Mouse (Mus musculus) heart, postnatal 0 days (tissue): ENCODE measurements around the gene Ucn3.

Experiments
- CTCF ChIP-seq: IDR thresholded peaks from 2 replicates; pipeline ENCODE4 v1.5.1; 2016; ENCODE audit warnings: antibody characterized with exemption, control low read depth, low read depth
- EP300 ChIP-seq: IDR thresholded peaks from 2 replicates; pipeline ENCODE4 v1.6.1; 2016; ENCODE audit warnings: antibody characterized with exemption, low read depth

- TF ChIP-seq CTCF (no peak), EP300 (no peak)
Observed at GRCm38 (mm10) chr13:3891479-3892087, 53.6 kb downstream of the Ucn3 start.
